Mouse (Mus musculus): Measurements from ENCODE around the gene Safb2. TPM values are rescaled to one million over a fixed set of nuclear protein-coding genes. Genes with fewer than 3 reads are reported as not detected.

The Safb2 gene
- total RNA-seq, 2 experiments from 2014 or later = 55.7 to 56.8 TPM

DNA sequence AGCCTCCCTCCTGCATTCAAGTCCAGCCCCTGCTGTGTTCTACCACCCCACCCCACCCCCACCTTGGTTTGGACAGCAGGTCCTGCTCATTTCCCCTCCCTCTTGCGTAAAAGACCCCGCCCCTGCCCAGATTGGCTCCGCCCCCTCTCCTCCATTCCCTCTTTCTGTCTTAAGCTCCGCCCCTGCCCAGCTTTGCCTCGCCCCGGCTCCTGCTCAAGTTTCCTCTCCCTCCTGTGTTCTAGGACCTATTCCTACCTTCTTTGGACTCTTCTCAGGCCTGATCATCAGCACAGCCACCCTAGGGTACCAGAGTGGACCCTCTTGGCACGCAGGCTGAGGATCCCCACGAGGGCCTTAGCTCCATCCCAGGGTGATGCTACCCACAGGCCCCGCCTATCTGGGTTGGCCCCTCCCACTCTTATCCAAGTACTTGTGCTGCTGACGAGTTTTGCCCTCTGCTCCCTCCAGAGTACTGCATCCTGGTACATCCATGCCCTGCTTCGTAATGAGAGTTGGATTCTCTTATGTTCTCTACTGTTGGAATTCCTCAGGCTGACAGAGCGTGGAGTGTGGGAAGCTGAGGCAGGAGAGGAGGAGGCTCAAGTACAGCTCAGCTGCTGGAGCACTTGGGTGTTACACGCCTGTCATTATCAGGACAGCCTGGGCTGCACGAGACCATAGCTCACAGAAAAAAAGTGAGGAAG, 27.6 kb upstream of the Safb2 start:
- intact Hi-C loops (cut with DNase I) = loop anchor here (5.0 kb wide), 1 partner anchor 150 kb away; the partner anchor contains the start of gene Dus3l
- DNase-seq = no peak

GRCm38 (mm10) chr17:56611323-56611722, 26.9 kb upstream of the Safb2 start:
- intact Hi-C loops (cut with DNase I) = loop anchor here (5.0 kb wide), 1 partner anchor 151 kb away; the partner anchor contains the start of gene Dus3l
- no peak for DNase-seq

- peak; percentile 96 to 97 for DNase-seq
- intact Hi-C loops (cut with DNase I) = loop anchor here (5.0 kb wide), 1 partner anchor 153 kb away; the partner anchor contains the start of gene Dus3l
These were observed 25.2 kb upstream of the Safb2 start, which contains the start of gene 2410015M20Rik for GRCm38 (mm10) chr17:56609452-56610171. Gene 2410015M20Rik, minus strand, starts transcription at chr17:56609771.

DNA sequence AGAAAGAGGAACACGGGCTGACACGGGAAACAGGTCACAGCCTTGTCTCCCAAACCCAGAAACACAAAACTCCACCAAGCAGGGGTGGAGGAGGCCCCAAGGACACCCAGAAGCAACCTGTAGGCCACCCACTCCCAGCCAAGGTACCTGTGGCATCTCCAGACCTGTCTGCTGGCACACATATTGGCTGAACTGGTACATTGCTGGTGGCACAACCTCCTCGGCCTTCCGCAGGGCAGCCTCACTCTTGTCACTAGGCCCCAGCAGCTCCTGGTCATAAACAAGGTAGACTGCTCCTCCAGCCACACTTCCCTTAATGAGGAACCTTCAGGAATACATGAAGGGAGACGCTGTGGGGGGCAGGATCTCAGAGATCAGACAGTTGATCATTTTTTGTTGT, 24.3 kb upstream of the Safb2 start:
- intact Hi-C loops (cut with DNase I) = no loop called here
- no peak for DNase-seq

GRCm38 (mm10) chr17:56607521-56608062, 23.2 kb upstream of the Safb2 start:
- DNase-seq = no peak
- intact Hi-C loops (cut with DNase I) = no loop called here

DNA sequence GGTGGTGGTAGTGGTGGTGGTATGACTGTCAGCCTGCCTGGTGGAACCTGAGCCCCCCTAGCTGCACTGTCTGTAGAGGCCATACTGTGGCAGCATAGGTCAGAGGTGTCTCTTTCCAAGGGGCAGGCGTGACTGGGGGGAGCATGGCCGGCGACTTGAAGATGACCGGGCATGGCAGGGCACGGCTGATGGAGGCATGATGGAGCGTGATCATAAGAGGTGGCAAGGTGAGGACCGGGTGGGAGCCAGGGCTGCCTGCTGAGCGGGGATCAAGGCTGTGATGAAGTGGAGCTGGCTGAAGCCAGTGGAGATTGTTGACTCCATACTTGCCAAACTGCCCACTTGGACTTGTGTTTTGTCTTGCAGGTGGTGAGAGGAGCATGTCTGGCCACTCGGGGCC, 21.0 kb upstream of the Safb2 start:
- intact Hi-C loops (cut with DNase I) = loop anchor here (2.0 kb wide), 1 partner anchor 15 kb away; no protein-coding TSS in a partner anchor
- no peak for DNase-seq

GRCm38 (mm10) chr17:56604422-56604821, 20.0 kb upstream of the Safb2 start:
- intact Hi-C loops (cut with DNase I) = loop anchor here (2.0 kb wide), 1 partner anchor 14 kb away; no protein-coding TSS in a partner anchor
- DNase-seq = no peak

GRCm38 (mm10) chr17:56604070-56604380, 19.6 kb upstream of the Safb2 start:
- no peak for DNase-seq
- intact Hi-C loops (cut with DNase I) = loop anchor here (2.0 kb wide), 1 partner anchor 13 kb away; no protein-coding TSS in a partner anchor

DNA sequence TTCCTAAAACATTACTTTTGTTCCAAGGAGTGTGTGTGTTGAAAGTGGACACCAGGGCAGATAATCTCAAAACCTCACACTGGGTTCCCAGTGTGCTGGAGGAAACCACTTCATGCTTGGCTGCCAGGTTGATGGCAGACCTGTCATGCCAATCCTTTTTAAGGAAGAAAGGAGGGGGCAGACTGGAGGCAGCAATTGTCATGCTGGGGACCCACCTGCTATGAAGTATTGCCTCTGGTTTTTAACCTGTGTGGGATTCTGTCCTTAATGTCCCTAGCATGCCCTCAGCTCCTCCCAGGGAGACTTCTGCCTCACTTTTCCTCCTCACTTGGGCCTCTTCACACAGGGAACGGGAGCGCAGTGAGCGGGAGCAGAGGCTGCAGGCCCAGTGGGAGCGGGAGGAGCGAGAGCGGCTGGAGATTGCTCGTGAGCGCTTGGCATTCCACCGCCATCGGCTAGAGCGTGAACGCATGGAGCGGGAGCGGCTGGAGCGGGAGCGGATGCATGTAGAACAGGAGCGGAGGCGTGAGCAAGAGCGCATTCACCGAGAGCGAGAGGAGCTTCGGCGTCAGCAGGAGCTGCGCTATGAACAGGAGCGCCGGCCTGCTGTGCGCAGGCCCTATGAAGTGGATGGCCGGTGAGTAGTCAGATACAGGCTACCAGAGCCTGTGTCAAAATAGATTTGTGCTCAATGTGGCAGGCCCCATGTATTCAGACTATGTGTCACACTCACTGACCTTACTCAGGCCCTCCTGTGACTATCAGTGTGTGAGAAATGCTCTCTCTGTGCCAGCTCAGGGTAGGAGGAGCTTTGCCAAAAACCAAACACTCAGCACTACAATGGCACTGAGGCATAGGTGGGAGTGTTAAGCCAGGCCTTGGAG, 19.0 kb upstream of the Safb2 start:
- no peak for DNase-seq
- intact Hi-C loops (cut with DNase I) = loop anchor here (2.0 kb wide), 1 partner anchor 13 kb away; no protein-coding TSS in a partner anchor

- peak; percentile 70 to 71 for DNase-seq
- intact Hi-C loops (cut with DNase I) = loop anchor here (10.0 kb wide), 1 partner anchor 509 kb away; no protein-coding TSS in a partner anchor
These were observed 9.3 kb upstream of the Safb2 start for GRCm38 (mm10) chr17:56593527-56594271.

- DNase-seq = no peak
- intact Hi-C loops (cut with DNase I) = loop anchor here (10.0 kb wide), 1 partner anchor 508 kb away; no protein-coding TSS in a partner anchor
These were observed 8.2 kb upstream of the Safb2 start for GRCm38 (mm10) chr17:56592553-56592952.

DNA sequence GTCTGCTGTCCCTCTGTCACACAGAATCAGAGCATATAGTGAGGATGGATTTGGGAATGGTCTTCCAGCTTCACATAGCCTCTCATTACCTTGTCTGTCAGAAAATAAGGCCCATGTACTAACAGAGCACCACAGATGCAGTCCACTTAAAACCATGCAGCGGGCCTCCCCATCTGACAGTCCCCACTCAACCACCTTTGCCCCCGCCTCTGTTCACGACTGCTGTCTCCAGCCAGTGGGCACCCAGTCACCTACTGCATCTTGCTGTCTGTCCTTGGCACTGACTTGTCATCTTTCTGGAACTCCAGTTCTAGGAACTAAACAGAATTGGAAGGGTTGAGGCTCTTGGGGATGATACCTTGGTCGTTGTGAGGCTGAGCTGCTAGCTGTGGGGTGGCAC, 4.5 kb upstream of the Safb2 start:
- DNase-seq = no peak
- intact Hi-C loops (cut with DNase I) = no loop called here

DNA sequence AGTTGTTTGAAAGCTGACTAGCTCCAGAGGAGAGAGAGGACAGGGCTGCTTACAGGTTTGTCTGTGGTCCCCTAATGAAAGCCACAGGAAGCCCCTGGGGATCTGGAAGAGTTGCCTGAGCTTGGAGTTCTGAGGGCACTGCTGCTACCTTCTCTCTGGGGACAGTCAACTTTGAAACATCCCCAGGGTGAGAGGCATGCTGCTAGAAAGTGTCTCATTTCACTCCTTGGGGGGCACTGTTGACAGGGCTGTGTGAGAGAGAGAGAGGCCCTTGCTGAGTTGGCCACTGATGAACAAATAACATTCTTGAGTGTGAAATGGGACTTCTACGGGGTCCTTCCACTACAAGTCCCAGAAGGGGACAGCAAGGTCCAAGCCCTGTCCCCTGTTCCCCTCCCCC, 3.4 kb upstream of the Safb2 start:
- DNase-seq = no peak
- intact Hi-C loops (cut with DNase I) = no loop called here

- intact Hi-C loops (cut with DNase I) = no loop called here
- DNase-seq = no peak
These were observed 911 bp upstream of the Safb2 start for GRCm38 (mm10) chr17:56585171-56585821.

DNA sequence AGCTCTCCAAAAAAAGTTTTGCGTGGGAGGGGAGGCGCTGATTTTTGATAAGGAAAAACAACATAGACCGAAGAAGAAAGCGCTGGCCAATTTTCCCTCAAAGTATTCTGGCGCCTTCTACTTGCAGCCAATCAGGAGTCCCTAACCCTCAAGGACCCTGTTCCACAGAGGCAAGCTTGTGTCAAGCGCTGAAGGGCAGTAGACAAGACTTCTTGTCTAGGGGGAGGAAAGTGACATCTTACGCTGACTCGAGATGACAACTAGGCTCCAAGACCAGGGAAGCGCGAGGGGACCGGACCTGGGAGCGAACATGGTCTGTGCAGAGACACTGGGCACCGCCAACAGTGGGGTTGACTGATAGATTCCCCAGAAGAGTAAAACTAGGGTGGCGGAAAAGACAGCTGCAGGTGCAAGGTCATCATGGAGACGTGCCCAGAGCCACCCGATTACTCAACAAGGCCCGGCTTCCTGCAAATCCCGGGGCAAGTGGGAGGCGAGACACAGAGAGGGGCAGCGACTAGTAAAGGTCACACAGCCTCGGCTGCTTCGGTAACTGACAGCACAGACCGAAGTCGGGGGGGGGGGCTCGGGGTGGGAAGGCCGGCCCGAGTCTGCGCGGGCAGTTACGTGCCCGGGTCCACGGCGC, 651 bp downstream of the Safb2 start:
- peak; percentile 50 to 69 for DNase-seq
- intact Hi-C loops (cut with DNase I) = loop anchor here (2.0 kb wide), 1 partner anchor 85 kb away; no protein-coding TSS in a partner anchor

DNA sequence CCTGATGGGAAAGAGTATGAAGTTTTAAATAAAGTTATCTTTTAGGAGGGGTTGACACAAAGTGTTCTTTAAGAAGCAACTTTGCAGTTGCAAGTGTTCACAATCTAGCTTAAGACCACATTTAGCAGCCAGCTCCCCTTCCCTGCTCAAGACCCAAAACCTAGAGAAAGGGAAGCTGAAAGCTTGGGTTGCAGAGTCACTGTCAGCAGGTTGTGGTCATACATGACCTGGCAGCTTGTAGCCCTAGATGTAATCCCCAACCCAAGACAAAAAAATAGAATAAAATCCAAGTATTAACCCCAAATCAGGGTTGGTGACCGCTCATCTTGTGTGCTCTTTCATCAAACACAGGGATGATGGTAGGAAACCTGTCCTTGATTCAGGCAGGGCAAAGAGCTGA, 1.3 kb downstream of the Safb2 start:
- intact Hi-C loops (cut with DNase I) = loop anchor here (2.0 kb wide), 1 partner anchor 86 kb away; no protein-coding TSS in a partner anchor
- DNase-seq = no peak

DNA sequence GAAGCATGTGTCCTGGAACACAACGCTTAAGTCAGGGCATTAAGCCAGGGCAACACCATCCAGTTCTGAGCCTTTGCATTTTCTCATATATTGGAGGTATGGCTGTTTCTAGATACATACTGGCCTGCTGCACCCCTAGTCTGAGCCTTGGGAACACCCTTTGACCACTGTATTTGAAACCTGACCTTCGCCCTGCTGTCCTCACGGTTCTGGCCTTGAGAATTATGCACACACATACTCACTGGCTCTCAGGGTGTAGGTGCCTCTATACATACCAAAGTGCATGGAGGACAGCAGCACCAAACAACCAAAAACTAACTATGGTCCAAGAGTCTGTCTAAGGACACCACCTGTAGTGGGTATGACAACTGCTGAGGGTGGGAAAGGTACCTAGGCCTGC, 11.4 kb downstream of the Safb2 start:
- DNase-seq = no peak
- intact Hi-C loops (cut with DNase I) = no loop called here

DNA sequence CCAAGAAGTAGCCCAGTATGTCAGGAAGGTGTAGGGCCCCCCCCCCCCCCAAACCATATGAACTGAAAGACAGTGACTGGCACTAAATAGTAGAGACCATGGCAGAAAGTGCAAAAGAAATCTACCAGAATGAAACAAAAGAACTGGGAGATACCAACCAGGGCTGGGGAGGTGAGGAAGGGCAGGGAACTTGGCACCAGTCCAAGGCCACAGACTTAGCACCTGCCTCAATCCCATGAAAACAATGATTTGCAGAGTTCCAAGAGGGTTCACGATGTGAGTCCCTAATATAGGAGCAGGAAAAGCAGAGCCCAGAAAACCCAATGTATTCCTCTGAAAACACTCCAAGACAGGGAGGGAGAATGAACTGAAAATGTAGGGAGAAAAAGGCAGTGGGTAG, 12.2 kb downstream of the Safb2 start:
- DNase-seq = no peak
- intact Hi-C loops (cut with DNase I) = no loop called here

- no peak for DNase-seq
- intact Hi-C loops (cut with DNase I) = no loop called here
These were observed 14.1 kb downstream of the Safb2 start for GRCm38 (mm10) chr17:56570287-56570686.
